Mouse (Mus musculus) yolk sac, embryonic 10.5 days (tissue): ENCODE data around the gene Gpr35.

Experiments
- DNase-seq: peaks from one replicate; pipeline ENCODE4 v3.0.0-alpha.2; 2017; ENCODE audit warnings: low spot score

Gpr35 gene

DNA sequence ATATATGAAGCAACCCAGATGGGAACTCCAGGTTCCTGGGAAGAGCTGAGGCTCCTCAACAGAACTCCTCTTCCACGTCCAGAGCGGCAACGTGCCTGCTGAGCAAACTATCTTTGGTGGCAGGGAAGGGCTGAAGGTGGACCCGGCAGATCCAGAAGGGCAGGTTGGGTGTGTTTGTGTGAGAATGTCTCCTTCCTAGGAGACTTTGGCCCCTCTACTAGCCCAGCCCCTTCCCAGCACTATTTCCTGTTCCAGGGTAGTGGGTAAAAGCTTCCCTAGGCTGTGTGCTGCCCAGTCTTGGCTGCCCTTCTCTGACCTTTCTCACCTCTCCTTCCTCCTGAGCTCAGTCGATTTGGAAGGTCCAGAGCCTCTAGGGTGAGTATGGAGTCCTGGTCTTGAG, at the start of gene Gpr35:
Gpr35 (plus strand) TSS at position 259 of the 400 bp plus-strand sequence.
- peak; percentile 54 for DNase-seq

- DNase-seq = peak; percentile 76
Observed at GRCm38 (mm10) chr1:92902786-92903185, 47.9 kb upstream of the Gpr35 start, which contains the start of gene Ankmy1. Gene Ankmy1, minus strand, starts transcription at chr1:92902906.

DNA sequence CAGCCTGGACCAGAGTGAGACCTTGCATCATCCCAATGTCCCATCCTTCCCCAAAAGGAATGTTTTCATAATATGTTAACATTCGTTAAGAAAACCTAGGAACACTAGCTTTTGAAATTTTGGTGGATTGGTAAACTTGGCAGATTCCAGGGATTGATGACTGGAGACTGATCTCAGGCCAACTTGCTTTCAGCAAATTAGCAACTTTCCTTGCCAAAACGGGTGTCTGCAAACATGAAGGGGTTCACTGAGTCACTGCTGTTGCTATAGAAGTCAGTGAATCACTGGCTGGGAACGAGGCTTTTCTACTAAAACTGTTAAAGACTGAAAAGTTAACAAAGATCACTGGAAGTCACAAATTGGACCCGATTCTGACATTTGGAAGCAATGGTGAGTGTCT, 47.0 kb upstream of the Gpr35 start:
- DNase-seq = no peak

DNA sequence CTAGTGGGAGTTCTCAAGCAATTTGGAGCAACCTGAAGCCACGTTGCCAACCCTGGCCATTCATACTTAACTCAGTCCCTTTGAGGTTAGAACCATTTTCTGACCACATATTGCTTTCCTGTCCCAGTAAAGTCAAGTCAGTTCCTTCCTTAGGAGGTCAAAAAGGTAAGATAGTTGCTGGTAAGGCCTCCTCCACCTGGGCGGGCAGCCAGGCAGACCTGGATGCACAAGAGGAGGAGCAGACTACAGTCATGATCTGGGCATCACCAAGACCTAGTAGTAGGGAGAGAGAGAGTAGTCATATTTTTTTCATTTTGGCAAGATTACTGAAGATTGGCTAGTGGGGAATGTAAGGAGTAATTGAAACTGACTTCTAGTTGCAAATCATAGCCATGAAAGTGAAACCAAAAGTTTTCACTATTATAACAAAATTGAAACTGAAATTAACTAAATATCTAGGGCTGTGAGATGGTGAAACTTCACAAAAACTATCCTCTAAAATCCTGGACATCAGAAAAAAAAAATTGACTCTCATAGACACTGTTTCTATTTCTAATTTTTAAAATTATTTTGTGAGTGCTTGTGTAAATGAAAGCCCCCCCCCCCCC, 44.9 kb upstream of the Gpr35 start:
- no peak for DNase-seq

DNA sequence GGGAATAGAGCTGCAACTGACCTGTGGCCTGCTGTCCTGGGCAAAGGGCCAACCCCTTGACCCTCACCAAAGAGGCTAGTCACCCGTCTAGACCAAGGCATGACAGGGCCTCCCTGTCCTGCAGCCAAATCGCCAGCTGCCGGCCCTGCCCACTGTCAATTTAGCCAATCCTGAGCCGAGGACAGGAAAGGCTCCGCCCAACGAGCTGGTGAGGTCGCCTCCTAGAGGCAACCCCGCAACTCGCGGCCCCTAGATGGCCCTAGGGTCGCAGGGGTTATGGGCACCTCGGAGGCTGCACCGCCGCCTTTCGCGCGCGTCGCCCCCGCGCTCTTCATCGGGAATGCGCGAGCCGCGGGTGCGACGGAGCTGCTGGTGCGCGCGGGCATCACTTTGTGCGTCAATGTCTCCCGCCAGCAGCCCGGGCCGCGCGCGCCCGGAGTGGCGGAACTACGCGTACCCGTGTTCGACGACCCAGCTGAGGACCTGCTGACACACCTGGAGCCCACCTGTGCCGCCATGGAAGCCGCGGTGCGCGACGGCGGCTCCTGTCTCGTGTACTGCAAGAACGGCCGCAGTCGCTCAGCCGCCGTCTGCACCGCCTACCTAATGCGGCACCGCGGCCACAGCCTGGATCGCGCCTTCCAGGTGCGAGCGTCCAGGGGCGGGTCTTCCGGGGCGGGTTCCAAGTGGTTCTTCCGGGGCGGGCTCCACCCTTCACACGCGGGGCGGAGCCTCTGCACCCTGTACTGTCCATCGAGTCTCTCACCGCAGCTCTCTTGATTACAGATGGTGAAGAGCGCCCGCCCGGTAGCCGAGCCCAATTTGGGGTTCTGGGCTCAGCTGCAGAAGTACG, 43.7 kb upstream of the Gpr35 start, which contains the start of gene Dusp28:
Dusp28 (plus strand) TSS at position 203 of the 853 bp plus-strand sequence.
- peak; percentile 93 for DNase-seq

- DNase-seq = no peak
Observed at GRCm38 (mm10) chr1:92907632-92908360, 42.9 kb upstream of the Gpr35 start.

GRCm38 (mm10) chr1:92908664-92909063, 42.0 kb upstream of the Gpr35 start:
- DNase-seq = no peak

DNA sequence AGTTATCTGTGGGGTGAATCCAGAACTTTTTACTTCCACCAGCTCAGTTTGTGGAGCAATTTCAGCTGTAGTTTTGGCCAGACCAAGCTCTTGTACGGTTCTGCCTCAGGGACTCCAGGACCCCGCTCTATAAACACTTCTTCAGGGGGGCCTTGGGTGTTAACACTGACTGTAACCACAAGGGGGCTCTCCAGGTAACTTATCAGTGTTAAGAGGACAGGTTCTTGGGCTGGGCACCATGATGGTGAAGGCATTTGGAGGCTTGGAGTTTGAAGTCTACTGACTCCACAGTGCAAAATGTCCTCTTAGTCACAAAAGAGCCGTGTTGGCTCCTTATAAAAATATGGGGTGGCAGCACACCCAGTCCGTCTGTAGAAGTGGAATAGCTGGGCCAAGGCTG, 41.6 kb upstream of the Gpr35 start:
- peak; percentile 47 for DNase-seq

- peak; percentile 76 for DNase-seq
Observed at GRCm38 (mm10) chr1:92910239-92910885, 40.3 kb upstream of the Gpr35 start, which contains the start of gene Rnpepl1. Gene Rnpepl1, plus strand, starts transcription at chr1:92910783.

DNA sequence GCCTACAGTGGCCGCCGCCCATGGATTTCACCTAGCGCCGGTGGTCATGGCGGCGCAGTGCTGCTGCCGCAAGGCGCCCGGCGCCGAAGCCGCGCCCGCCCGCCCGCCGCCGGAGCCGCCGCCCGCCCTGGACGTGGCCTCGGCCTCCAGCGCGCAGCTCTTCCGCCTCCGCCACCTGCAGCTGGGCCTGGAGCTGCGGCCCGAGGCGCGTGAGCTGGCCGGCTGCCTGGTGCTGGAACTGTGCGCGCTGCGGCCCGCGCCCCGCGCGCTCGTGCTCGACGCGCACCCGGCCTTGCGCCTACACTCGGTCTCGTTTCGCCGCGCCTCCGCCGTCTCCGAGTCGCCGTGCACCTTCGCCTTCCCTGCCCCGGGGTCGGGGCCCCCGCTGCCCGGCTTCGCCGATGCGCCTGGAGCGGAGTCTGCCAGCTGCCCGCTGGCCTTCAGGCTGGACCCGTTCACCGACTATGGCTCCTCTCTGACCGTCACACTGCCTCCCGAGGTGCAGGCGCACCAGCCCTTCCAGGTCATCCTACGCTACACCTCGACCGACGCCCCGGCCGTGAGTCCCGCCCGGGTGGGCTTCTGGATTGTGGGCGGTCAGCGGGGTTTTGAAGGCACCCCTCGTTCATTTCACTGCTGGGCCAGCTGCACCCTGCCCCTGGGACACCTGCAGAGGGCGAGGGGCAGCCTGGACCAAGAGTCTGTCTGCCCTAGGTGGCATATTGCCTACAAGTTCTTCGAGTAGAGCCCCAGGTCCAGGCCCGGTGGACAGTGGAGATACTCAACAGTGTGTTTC, 39.5 kb upstream of the Gpr35 start:
- DNase-seq = peak; percentile 48

- DNase-seq = peak; percentile 72
Observed at GRCm38 (mm10) chr1:92911721-92912138, 38.9 kb upstream of the Gpr35 start.

DNA sequence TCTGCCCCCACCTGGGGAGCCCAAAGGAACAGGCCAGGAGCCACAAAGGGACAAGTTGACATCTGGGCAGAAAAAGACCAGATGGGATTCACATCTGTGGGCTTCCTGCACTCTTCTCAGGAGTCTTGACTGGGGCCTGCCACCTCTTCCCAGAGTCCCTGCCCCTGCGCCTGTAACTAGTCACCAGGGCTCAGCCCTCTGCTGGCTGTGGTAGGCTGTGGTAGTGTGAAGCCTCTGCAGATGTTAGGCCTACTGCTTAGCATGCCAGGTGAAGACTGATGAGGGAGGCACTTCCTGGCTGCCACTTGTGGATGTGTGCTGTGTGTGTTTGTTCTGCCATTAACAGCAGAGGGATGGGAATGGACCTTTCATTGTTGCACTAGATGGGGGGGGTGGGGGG, 38.4 kb upstream of the Gpr35 start:
- DNase-seq = no peak

GRCm38 (mm10) chr1:92914239-92914638, 36.4 kb upstream of the Gpr35 start:
- no peak for DNase-seq

- no peak for DNase-seq
Observed at GRCm38 (mm10) chr1:92914993-92915392, 35.7 kb upstream of the Gpr35 start.

DNA sequence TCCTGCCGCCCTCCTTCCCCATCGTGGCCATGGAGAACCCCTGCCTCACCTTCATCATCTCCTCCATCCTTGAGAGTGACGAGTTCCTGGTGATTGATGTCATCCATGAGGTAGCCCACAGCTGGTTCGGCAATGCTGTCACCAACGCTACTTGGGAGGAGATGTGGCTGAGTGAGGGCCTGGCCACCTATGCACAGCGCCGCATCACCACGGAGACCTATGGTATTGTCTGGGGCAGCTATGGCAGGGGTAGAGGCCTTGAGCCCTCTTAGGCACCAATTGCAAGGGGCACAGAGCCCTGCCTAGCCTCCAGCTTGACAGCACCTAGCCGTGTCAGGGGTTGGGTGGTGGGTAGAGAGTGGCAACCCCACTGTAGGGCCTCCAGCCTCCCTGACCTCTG, 33.9 kb upstream of the Gpr35 start:
- no peak for DNase-seq

- no peak for DNase-seq
Observed at GRCm38 (mm10) chr1:92919151-92919550, 31.5 kb upstream of the Gpr35 start.

DNA sequence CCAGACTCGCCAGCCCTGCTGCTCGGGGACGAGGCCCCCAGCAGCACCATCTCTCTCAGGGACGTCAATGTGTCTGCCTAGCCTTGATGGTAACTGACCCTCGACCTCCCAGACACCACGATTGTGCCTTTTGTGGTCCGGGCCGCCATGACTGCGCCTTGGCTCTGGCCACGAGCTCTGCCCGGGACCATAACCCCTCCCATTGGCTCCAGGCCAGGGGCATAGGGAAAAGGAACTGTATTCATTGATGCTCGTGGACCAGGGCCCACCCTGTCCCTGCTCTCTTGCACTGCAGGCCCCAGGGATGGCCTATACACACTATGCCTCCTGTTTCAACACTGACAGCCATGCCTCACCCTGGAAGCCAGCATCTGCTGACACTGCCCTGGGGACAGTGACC, 30.9 kb upstream of the Gpr35 start:
- no peak for DNase-seq

DNA sequence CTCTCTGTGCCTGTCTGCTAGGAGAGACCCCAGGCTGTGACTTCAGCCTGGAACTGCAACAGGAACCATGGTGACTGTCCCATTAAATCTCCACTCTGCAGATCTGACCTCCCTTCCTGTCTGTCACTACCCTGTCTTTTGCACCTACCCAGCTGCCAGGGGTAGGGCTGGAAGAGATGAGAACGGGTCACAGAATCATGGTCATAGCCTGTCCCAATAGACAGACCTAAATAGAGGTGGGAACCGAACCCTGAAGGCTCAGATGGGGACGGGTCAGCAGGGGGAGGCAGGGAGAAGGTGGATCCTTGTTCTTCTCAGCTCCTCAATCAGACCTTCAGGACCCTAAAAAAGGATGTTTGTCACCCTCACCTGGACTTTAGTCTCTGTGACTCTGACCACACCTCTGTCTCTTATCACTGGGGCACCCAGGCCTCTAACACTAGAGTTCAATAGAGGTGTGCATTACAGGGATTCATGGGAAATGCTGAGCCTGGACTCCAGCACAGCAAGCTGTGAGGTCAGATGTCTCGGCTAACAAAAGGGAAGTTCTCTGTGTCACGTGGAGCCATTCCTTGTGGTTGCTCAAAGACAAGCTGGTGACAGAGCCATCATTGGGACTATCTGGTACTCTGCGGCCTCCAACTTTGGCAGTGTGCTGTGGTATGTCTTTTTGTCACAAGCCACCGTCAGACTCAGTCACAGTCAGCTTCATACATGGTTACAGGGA, 30.0 kb upstream of the Gpr35 start:
- peak; percentile 78 for DNase-seq

DNA sequence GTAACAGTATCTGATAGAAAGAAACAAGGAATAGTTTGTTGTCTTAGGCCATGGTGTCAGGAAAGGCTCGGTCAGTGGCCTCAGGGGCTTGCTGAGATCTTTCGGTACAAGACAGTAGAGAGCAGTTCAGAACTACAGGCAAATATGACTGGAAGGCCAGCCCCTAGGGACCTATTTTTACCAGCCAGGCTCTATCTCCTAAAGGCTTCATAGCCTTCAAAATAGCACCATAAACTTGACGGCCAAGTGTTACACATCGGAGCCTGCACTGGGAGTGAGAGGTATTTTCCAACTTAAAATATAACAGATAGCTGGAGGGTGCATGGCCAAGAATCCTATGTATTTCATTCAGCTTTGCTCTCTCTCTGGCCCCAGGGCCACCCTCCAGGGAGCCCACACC, 29.2 kb upstream of the Gpr35 start:
- DNase-seq = no peak

DNA sequence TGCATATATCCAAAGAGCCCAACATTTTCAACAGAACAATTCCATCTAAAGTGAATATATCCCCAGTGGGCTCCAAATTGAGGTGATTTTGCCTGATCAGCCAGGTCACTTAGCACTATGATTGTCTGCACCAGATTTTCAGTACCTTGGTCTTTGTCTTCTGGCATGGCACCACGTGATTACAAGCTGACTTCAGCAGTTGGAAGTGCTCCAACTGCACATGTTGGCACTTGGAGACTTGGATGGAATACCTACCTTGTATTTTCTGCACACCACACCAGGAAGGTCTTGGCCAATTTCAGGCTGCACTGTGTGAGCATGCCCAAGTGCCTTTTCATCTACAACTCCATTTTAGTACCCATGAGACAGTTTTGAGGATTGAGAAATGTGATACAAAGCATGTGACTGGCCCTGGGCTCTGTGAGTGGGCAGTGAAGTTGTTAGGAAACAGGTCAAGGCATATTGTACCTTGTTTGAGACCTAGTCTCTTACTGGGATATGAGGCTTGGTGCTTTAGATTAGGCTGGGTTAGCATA, 20.4 kb upstream of the Gpr35 start:
- no peak for DNase-seq
